ENCODE assay signal across 9 mouse cellular contexts in the genomic region with DNA sequence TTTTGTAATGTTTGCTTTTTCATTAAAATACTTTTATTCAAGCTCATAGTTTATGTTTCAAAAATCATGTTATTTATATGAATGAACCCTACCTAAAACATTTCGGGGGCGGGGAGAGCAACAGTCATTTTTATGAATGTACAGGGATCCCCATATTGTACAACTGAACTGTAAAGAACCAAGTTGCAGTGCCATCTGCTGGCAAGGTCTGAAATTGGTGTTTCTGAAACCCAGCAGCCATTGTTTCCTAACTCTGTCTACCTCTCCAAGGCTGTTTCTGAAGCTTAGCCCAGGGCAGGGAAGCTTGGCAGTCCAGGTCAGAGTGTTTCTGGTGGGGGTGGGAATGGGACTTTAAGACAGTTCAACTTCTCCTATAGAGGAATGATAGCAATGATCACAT. TPM values are rescaled to one million over a fixed set of nuclear protein-coding genes. Genes with fewer than 3 reads are reported as not detected.
DNase-seq lines count a peak whose midpoint lies in the region; ATAC-seq lines count a peak whose summit lies in the region.
"Had no signal": no experiment of that assay in that cellular context is flagged by ENCODE, and none has a peak within 500 bp of the region (broad histone marks: within the 10 kb centered on the region; RNA-seq: fewer than 3 reads in every experiment).

No protein-coding gene starts in this region.

- H3K9me3 ChIP-seq in embryonic facial prominence, embryonic 10.5 days = no peaks in the 10 kb centered on the region
- H3K9me3 ChIP-seq in hindbrain, embryonic 14.5 days (ENCODE audit: control insufficient read depth, low read length) = no peaks in the 10 kb centered on the region
- H3K9me3 ChIP-seq: heart, embryonic 13.5 days had no signal

- H3K27me3 ChIP-seq in embryonic facial prominence, embryonic 10.5 days (replicated peaks; ENCODE audit: low read depth, poor library complexity, severe bottlenecking) = no peaks in the 10 kb centered on the region
- H3K27me3 ChIP-seq in hindbrain, embryonic 14.5 days (ENCODE audit: control insufficient read depth, insufficient read depth, low read length) = no peaks in the 10 kb centered on the region
- H3K27me3 ChIP-seq: heart, embryonic 13.5 days had no signal

- intact Hi-C loops in left cerebral cortex, postnatal 4 days (cut with DNase I) = loop anchor here (5.0 kb wide), 1 partner anchor 169 kb away; no protein-coding TSS in a partner anchor

- WGBS in embryonic facial prominence, embryonic 10.5 days = 30% methylated on average over 2 of the region's 2 CpGs
- 25% methylated on average over 2 of the region's 2 CpGs for WGBS in hindbrain, embryonic 14.5 days

- DNase-seq in urinary bladder, postnatal 36 days (ENCODE audit: low spot score in 2 of 2) = peak; percentile 32 to 48
- DNase-seq in urinary bladder, postnatal 10 days (ENCODE audit: low spot score) = no peak
- peak; percentile 51 for DNase-seq in adrenal gland, postnatal 25 days
- DNase-seq in embryonic facial prominence, embryonic 10.5 days (ENCODE audit: low spot score) = peak; percentile 57
- peak; percentile 86 for DNase-seq in hindbrain, embryonic 14.5 days (ENCODE audit: low spot score)
- peak; percentile 68 for DNase-seq in left cerebral cortex, postnatal 4 days
- DNase-seq in naive thymus-derived CD4-positive, alpha-beta T cell, adult 2 months (ENCODE audit: low read depth) = peak; percentile 70
- DNase-seq in thymus, postnatal 25 days = peak; percentile 63

- peaks cover 17% of the 10 kb centered on the region for H3K36me3 ChIP-seq in embryonic facial prominence, embryonic 10.5 days (replicated peaks)
- H3K36me3 ChIP-seq in hindbrain, embryonic 14.5 days (replicated peaks; ENCODE audit: control insufficient read depth, insufficient read depth) = peaks cover 32% of the 10 kb centered on the region

- H3K9ac ChIP-seq in hindbrain, embryonic 14.5 days = no peak overlapping the region
- H3K9ac ChIP-seq: heart, embryonic 13.5 days had no signal

- no peak overlapping the region for H3K4me2 ChIP-seq in hindbrain, embryonic 14.5 days (replicated peaks)
- H3K4me2 ChIP-seq: heart, embryonic 13.5 days had no signal

- no peak overlapping the region for H3K4me3 ChIP-seq in embryonic facial prominence, embryonic 10.5 days
- no peak overlapping the region for H3K4me3 ChIP-seq in hindbrain, embryonic 14.5 days (replicated peaks; ENCODE audit: low read length)
- H3K4me3 ChIP-seq: heart, embryonic 13.5 days had no signal

- no peaks in the 10 kb centered on the region; the same call in 1 of the 2 replicates for H3K4me1 ChIP-seq in embryonic facial prominence, embryonic 10.5 days
- H3K4me1 ChIP-seq in hindbrain, embryonic 14.5 days (replicated peaks; ENCODE audit: control insufficient read depth, insufficient read depth, low read length) = 0 out of 2 replicates have a peak, but pooled peaks cover 3% of the 10 kb centered on the region

- H3K27ac ChIP-seq in embryonic facial prominence, embryonic 10.5 days (replicated peaks) = no peak overlapping the region
- H3K27ac ChIP-seq in hindbrain, embryonic 14.5 days = no peak overlapping the region
- H3K27ac ChIP-seq: heart, embryonic 13.5 days had no signal

- peak; percentile 55; the same call in 1 of the 2 replicates for ATAC-seq in hindbrain, embryonic 14.5 days (ENCODE audit: low FRiP score)

RNA-seq across cellular contexts. Expression of a gene that starts 57.4 kb away (rescaled TPM):
- 15.3 and 16.1 TPM in 2 replicates for total RNA-seq in adrenal gland, postnatal 25 days (2021)
- 22.9 and 26.1 TPM in 2 replicates for polyA plus RNA-seq in embryonic facial prominence, embryonic 10.5 days (2016; fragmentation: Nextera tagmentation; extraction: Ambion mirVana)
- polyA plus RNA-seq in hindbrain, embryonic 14.5 days (2014; fragmentation: Nextera tagmentation; extraction: Ambion mirVana) = 81.8 and 89.0 TPM in 2 replicates
- 10 to 100 TPM; 71.1 to 75.8 TPM for total RNA-seq in left cerebral cortex, postnatal 4 days (2021)
